Mouse (Mus musculus): ENCODE data around the gene Fam167b. TPM values are rescaled to one million over a fixed set of nuclear protein-coding genes. Genes with fewer than 3 reads are reported as not detected.

The Fam167b gene
- polyA plus RNA-seq, 1 experiment from 2014 or later = 5.6 TPM

- H3K4me1 ChIP-seq (ENCODE audit: control insufficient read depth in 2 of 2, insufficient read depth in 2 of 2, low read length in 2 of 2) = peaks cover 0 to 12% of the 10 kb centered on the region in 2 experiments; a peak in 3 of 4 replicates
- H3K36me3 ChIP-seq (ENCODE audit: control insufficient read depth, insufficient read depth, low read length) = no peaks in the 10 kb centered on the region
- no peak for ATAC-seq (ENCODE audit: insufficient number of reproducible peaks, insufficient read depth, low FRiP score, low read depth)
- no peak overlapping the region for H3K27ac ChIP-seq (replicated peaks in 1 of 2; ENCODE audit: control insufficient read depth in 1 of 2, insufficient read depth in 1 of 2, low read depth in 2 of 2, low read length in 2 of 2)
- no peak overlapping the region for H3K4me2 ChIP-seq (ENCODE audit: low read length)
- 74% methylated on average over 8 of the region's 8 CpGs for WGBS
- no peaks in the 10 kb centered on the region for H3K9me3 ChIP-seq (ENCODE audit: control insufficient read depth, low read length)
- no peaks in the 10 kb centered on the region for H3K27me3 ChIP-seq (ENCODE audit: control insufficient read depth, insufficient read depth, low read length)
- H3K4me3 ChIP-seq (ENCODE audit: control insufficient read depth in 1 of 2, insufficient read depth in 1 of 2, low read depth in 1 of 2, low read length in 2 of 2) = no peak overlapping the region
- no peak overlapping the region for H3K9ac ChIP-seq (ENCODE audit: low read length)
Observed at GRCm38 (mm10) chr4:129571551-129572084, 6.7 kb downstream of the Fam167b start.

DNA sequence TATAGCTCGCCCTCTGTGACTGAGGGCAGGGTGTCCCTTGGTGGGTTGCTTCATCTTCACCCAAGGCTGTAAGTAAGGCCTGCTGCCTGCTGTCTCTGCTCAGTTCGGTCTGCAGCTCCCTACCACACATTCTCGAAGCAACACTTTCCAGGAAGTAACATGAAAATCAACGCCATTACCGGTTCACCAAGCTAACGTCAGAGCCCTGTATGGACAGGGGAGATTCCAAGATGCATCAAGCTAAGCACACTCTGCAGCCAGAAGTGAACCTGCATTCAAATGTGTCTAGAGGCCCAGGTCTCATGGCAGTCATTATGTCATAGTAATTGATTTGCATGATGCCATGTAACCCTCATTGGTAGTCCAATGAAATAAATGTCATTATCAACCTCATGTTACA, 8.3 kb downstream of the Fam167b start:
- ATAC-seq (ENCODE audit: insufficient number of reproducible peaks, insufficient read depth, low FRiP score, low read depth) = no peak
- Histone ChIP-seq H3K27me3 (ENCODE audit: control insufficient read depth, insufficient read depth, low read length) (no peaks in the 10 kb centered on the region), H3K9me3 (ENCODE audit: control insufficient read depth, low read length) (no peaks in the 10 kb centered on the region), H3K36me3 (ENCODE audit: control insufficient read depth, insufficient read depth, low read length) (no peaks in the 10 kb centered on the region), H3K4me1 (ENCODE audit: control insufficient read depth in 2 of 2, insufficient read depth in 2 of 2, low read length in 2 of 2) (peaks cover 0 to 7% of the 10 kb centered on the region in 2 experiments; a peak in 3 of 4 replicates), H3K4me3 (ENCODE audit: control insufficient read depth in 1 of 2, insufficient read depth in 1 of 2, low read depth in 1 of 2, low read length in 2 of 2) (no peak overlapping the region), H3K27ac (replicated peaks in 1 of 2; ENCODE audit: control insufficient read depth in 1 of 2, insufficient read depth in 1 of 2, low read depth in 2 of 2, low read length in 2 of 2) (no peak overlapping the region), H3K4me2 (ENCODE audit: low read length) (no peak overlapping the region), H3K9ac (ENCODE audit: low read length) (no peak overlapping the region)
- 85% methylated on average over 6 of the region's 6 CpGs for WGBS

GRCm38 (mm10) chr4:129568366-129568765, 10.0 kb downstream of the Fam167b start:
- H3K9me3 ChIP-seq (ENCODE audit: control insufficient read depth, low read length) = no peaks in the 10 kb centered on the region
- no peak overlapping the region for H3K4me3 ChIP-seq (ENCODE audit: control insufficient read depth in 1 of 2, insufficient read depth in 1 of 2, low read depth in 1 of 2, low read length in 2 of 2)
- no peak for ATAC-seq (ENCODE audit: insufficient number of reproducible peaks, insufficient read depth, low FRiP score, low read depth)
- no peak overlapping the region for H3K9ac ChIP-seq (ENCODE audit: low read length)
- 87% methylated on average over 7 of the region's 7 CpGs for WGBS
- no peak overlapping the region for H3K27ac ChIP-seq (replicated peaks in 1 of 2; ENCODE audit: control insufficient read depth in 1 of 2, insufficient read depth in 1 of 2, low read depth in 2 of 2, low read length in 2 of 2)
- no peaks in the 10 kb centered on the region for H3K36me3 ChIP-seq (ENCODE audit: control insufficient read depth, insufficient read depth, low read length)
- H3K4me2 ChIP-seq (ENCODE audit: low read length) = no peak overlapping the region
- no peaks in the 10 kb centered on the region for H3K27me3 ChIP-seq (ENCODE audit: control insufficient read depth, insufficient read depth, low read length)
- H3K4me1 ChIP-seq (ENCODE audit: control insufficient read depth in 2 of 2, insufficient read depth in 2 of 2, low read length in 2 of 2) = peaks cover 0 to 6% of the 10 kb centered on the region in 2 experiments; a peak in 1 of 4 replicates

- 75% methylated on average over 6 of the region's 6 CpGs for WGBS
- no peak for ATAC-seq (ENCODE audit: insufficient number of reproducible peaks, insufficient read depth, low FRiP score, low read depth)
- no peaks in the 10 kb centered on the region for H3K36me3 ChIP-seq (ENCODE audit: control insufficient read depth, insufficient read depth, low read length)
Observed at GRCm38 (mm10) chr4:129565139-129565538, 13.2 kb downstream of the Fam167b start.

GRCm38 (mm10) chr4:129563718-129564117, 14.6 kb downstream of the Fam167b start:
- H3K9ac ChIP-seq (ENCODE audit: low read length) = no peak overlapping the region
- no peak overlapping the region for H3K4me3 ChIP-seq (ENCODE audit: control insufficient read depth in 1 of 2, insufficient read depth in 1 of 2, low read depth in 1 of 2, low read length in 2 of 2)
- H3K27me3 ChIP-seq (ENCODE audit: control insufficient read depth, insufficient read depth, low read length) = no peaks in the 10 kb centered on the region
- no peak overlapping the region for H3K27ac ChIP-seq (replicated peaks in 1 of 2; ENCODE audit: control insufficient read depth in 1 of 2, insufficient read depth in 1 of 2, low read depth in 2 of 2, low read length in 2 of 2)
- no peak overlapping the region for H3K4me2 ChIP-seq (ENCODE audit: low read length)
- H3K36me3 ChIP-seq (ENCODE audit: control insufficient read depth, insufficient read depth, low read length) = no peaks in the 10 kb centered on the region
- no peak for ATAC-seq (ENCODE audit: insufficient number of reproducible peaks, insufficient read depth, low FRiP score, low read depth)
- 76% methylated on average over 8 of the region's 8 CpGs for WGBS
- no peaks in the 10 kb centered on the region for H3K4me1 ChIP-seq (ENCODE audit: control insufficient read depth in 2 of 2, insufficient read depth in 2 of 2, low read length in 2 of 2)
- no peaks in the 10 kb centered on the region for H3K9me3 ChIP-seq (ENCODE audit: control insufficient read depth, low read length)

More at GRCm38 (mm10) chr4:129565139-129565538, 13.2 kb downstream of the Fam167b start:
- no peak overlapping the region for H3K27ac ChIP-seq (replicated peaks in 1 of 2; ENCODE audit: control insufficient read depth in 1 of 2, insufficient read depth in 1 of 2, low read depth in 2 of 2, low read length in 2 of 2)
- no peak overlapping the region for H3K4me3 ChIP-seq (ENCODE audit: control insufficient read depth in 1 of 2, insufficient read depth in 1 of 2, low read depth in 1 of 2, low read length in 2 of 2)
- no peak overlapping the region for H3K9ac ChIP-seq (ENCODE audit: low read length)
- H3K27me3 ChIP-seq (ENCODE audit: control insufficient read depth, insufficient read depth, low read length) = no peaks in the 10 kb centered on the region
- H3K4me1 ChIP-seq (ENCODE audit: control insufficient read depth in 2 of 2, insufficient read depth in 2 of 2, low read length in 2 of 2) = no peaks in the 10 kb centered on the region
- H3K9me3 ChIP-seq (ENCODE audit: control insufficient read depth, low read length) = no peaks in the 10 kb centered on the region
- H3K4me2 ChIP-seq (ENCODE audit: low read length) = no peak overlapping the region

DNA sequence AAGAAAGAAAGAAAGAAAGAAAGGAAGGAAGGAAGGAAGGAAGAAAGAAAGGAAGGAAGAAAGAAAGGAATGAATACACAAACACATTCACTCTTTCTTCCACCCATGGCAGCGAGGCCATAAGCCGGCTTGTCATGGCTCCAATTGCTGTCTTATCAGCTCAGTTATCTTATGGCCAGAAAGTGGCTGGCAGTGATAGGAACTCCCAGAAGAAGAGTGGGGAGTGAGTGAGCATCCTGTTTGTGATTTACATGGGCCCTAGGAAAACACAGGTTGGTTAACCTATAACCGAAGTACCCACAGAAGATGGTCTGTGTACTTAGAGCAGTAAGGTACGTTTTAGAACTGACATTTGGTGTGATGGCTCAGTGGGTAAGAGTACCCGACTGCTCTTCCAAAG, 17.2 kb downstream of the Fam167b start:
- Histone ChIP-seq H3K4me1 (ENCODE audit: control insufficient read depth in 2 of 2, insufficient read depth in 2 of 2, low read length in 2 of 2) (peaks cover 6 to 9% of the 10 kb centered on the region in 2 experiments; a peak in 3 of 4 replicates), H3K4me2 (ENCODE audit: low read length) (no peak overlapping the region), H3K27me3 (ENCODE audit: control insufficient read depth, insufficient read depth, low read length) (no peaks in the 10 kb centered on the region), H3K36me3 (ENCODE audit: control insufficient read depth, insufficient read depth, low read length) (no peaks in the 10 kb centered on the region), H3K4me3 (ENCODE audit: control insufficient read depth in 1 of 2, insufficient read depth in 1 of 2, low read depth in 1 of 2, low read length in 2 of 2) (no peak overlapping the region), H3K27ac (replicated peaks in 1 of 2; ENCODE audit: control insufficient read depth in 1 of 2, insufficient read depth in 1 of 2, low read depth in 2 of 2, low read length in 2 of 2) (no peak overlapping the region), H3K9ac (ENCODE audit: low read length) (no peak overlapping the region), H3K9me3 (ENCODE audit: control insufficient read depth, low read length) (no peaks in the 10 kb centered on the region)
- 68% methylated on average over 5 of the region's 5 CpGs for WGBS
- ATAC-seq (ENCODE audit: insufficient number of reproducible peaks, insufficient read depth, low FRiP score, low read depth) = no peak

DNA sequence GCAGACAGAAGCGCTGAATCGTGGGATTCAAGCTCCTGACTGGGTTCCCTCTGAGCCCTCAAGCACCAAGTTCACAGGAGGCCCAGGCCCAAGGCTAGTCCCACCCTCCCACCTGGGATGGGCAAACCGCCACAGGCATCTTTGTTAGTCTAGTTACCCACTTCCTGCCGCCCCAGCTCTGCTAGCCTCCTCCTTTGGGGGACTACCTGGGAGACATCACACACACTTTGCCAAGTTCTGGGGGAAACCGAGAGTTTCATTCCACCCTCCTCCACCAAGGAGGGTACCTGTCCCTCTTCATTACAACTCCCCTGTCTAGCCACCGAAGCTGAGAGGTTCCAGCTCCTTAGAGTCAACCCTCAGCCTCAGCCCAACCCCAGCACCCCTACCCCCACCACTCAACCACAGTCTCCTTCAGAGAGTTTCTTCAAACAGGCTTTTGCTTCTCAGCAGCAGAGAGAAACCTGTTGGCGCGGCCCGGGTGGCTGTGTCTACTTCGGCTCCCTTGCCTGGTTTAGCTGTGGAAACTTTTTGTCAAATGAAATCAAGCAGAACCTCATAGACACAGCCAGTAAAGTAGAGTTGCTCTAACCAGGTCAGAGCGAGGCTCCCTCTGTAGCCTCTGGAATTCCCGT, 19.9 kb downstream of the Fam167b start:
- Histone ChIP-seq H3K9ac (ENCODE audit: low read length) (no peak overlapping the region), H3K27me3 (ENCODE audit: control insufficient read depth, insufficient read depth, low read length) (no peaks in the 10 kb centered on the region; the same call in 1 of the 2 replicates), H3K9me3 (ENCODE audit: control insufficient read depth, low read length) (no peaks in the 10 kb centered on the region), H3K27ac (replicated peaks in 1 of 2; ENCODE audit: control insufficient read depth in 1 of 2, insufficient read depth in 1 of 2, low read depth in 2 of 2, low read length in 2 of 2) (no peak overlapping the region), H3K4me2 (ENCODE audit: low read length) (no peak overlapping the region), H3K36me3 (ENCODE audit: control insufficient read depth, insufficient read depth, low read length) (no peaks in the 10 kb centered on the region), H3K4me1 (ENCODE audit: control insufficient read depth in 2 of 2, insufficient read depth in 2 of 2, low read length in 2 of 2) (peaks cover 14 to 17% of the 10 kb centered on the region in 2 experiments), H3K4me3 (ENCODE audit: control insufficient read depth in 1 of 2, insufficient read depth in 1 of 2, low read depth in 1 of 2, low read length in 2 of 2) (no peak overlapping the region)
- 83% methylated on average over 12 of the region's 12 CpGs for WGBS
- no peak for ATAC-seq (ENCODE audit: insufficient number of reproducible peaks, insufficient read depth, low FRiP score, low read depth)
